Mouse (Mus musculus) intestine, postnatal 0 days (tissue): ENCODE measurements around the gene Xpo4. TPM values are rescaled to one million over a fixed set of nuclear protein-coding genes. Genes with fewer than 3 reads are reported as not detected.
A peak's percentile ranks its signal among the peaks of the same experiment; 100 is the strongest.
"Not testable (repeated sequence)": the region's sequence is repeated elsewhere in the genome, so short reads cannot be mapped to it uniquely, and the experiment has no call there.

Source experiments
- ATAC-seq: fragments of 200-750 bp; cut with Nextera tagmentation; 2 replicates; pipeline ENCODE4 v1.8.0; 2017; ENCODE audit warnings: mild to moderate bottlenecking, moderate TSS enrichment, moderate library complexity
- H3K27ac ChIP-seq: fragments of 300-500 bp; sonication (generic); 2 replicates; pipeline ENCODE4 v1.5.1; 2014; ENCODE audit warnings: mild to moderate bottlenecking, low read depth, low read length, moderate library complexity
- H3K27me3 ChIP-seq: fragments of 300-500 bp; sonication (generic); replicated peaks from 2 replicates; pipeline ENCODE4 v1.6.1; 2014; ENCODE audit warnings: low read length, mixed read lengths; ENCODE audit not compliant: control insufficient read depth, insufficient read depth
- H3K36me3 ChIP-seq: fragments of 300-500 bp; sonication (generic); 2 replicates; pipeline ENCODE4 v1.6.1; 2014; ENCODE audit warnings: mild to moderate bottlenecking, moderate library complexity; ENCODE audit not compliant: control insufficient read depth, insufficient read depth
- H3K4me1 ChIP-seq: fragments of 300-500 bp; sonication (generic); replicated peaks from 2 replicates; pipeline ENCODE4 v1.6.1; 2014; ENCODE audit warnings: antibody characterized with exemption, low read length, mixed read lengths; ENCODE audit not compliant: control insufficient read depth, insufficient read depth
- H3K4me2 ChIP-seq: fragments of 300-500 bp; sonication (generic); replicated peaks from 2 replicates; pipeline ENCODE4 v1.6.1; 2014; ENCODE audit warnings: low read depth, mild to moderate bottlenecking, moderate library complexity
- H3K4me3 ChIP-seq: fragments of 300-500 bp; sonication (generic); 2 replicates; pipeline ENCODE4 v1.5.1; 2014; ENCODE audit warnings: low read depth, low read length
- H3K9ac ChIP-seq: fragments of 300-500 bp; sonication (generic); 2 replicates; pipeline ENCODE4 v1.6.1; 2014; ENCODE audit warnings: mild to moderate bottlenecking, low read depth, low read length
- H3K9me3 ChIP-seq: fragments of 300-500 bp; sonication (generic); 2 replicates; pipeline ENCODE4 v1.6.1; 2016; ENCODE audit warnings: mixed run types; ENCODE audit not compliant: control insufficient read depth
- CTCF ChIP-seq: sonication (generic); IDR thresholded peaks from 2 replicates; pipeline ENCODE4 v1.5.1; 2016; ENCODE audit warnings: low read depth, mild to moderate bottlenecking, control low read depth, antibody characterized with exemption, moderate library complexity
- WGBS: fragments of 180-500 bp; shearing (Covaris S2); extraction: QIAGEN DNeasy Blood & Tissue Kit; methylation state at CpG from one replicate; pipeline ENCODE4 v1.1.7; 2014; 5-methylcytosine and 5-hydroxymethylcytosine counted together
- polyA plus RNA-seq: library from polyadenylated mRNA; unstranded; fragments of >200 nt; fragmentation: Nextera tagmentation; extraction: Ambion mirVana; gene quantifications from 2 replicates; pipeline ENCODE4 v1.2.1, GENCODE M21; 2015

Xpo4 gene
- polyA plus RNA-seq, 1 experiment from 2014 or later = 7.3 TPM

GRCm38 (mm10) chr14:57696066-57696465 is 30.8 kb upstream of the Xpo4 start:
- no peak overlapping the region for H3K9ac ChIP-seq
- H3K4me1 ChIP-seq = no peaks in the 10 kb centered on the region
- 92% methylated on average over 15 of the region's 15 CpGs for WGBS
- H3K36me3 ChIP-seq = peaks cover 59% of the 10 kb centered on the region
- no peaks in the 10 kb centered on the region for H3K27me3 ChIP-seq
- H3K4me2 ChIP-seq = no peak overlapping the region
- H3K27ac ChIP-seq = no peak overlapping the region
- no peaks in the 10 kb centered on the region for H3K9me3 ChIP-seq
- no peak overlapping the region for H3K4me3 ChIP-seq
- TF ChIP-seq CTCF = no peak
- ATAC-seq = no peak

GRCm38 (mm10) chr14:57695550-57695949 is 30.3 kb upstream of the Xpo4 start:
- peaks cover 60% of the 10 kb centered on the region for H3K36me3 ChIP-seq
- no peak overlapping the region for H3K4me2 ChIP-seq
- no peaks in the 10 kb centered on the region for H3K27me3 ChIP-seq
- H3K9ac ChIP-seq = no peak overlapping the region
- no peak for ATAC-seq
- no peaks in the 10 kb centered on the region for H3K4me1 ChIP-seq
- H3K27ac ChIP-seq = no peak overlapping the region
- no peak overlapping the region for H3K4me3 ChIP-seq
- no peaks in the 10 kb centered on the region for H3K9me3 ChIP-seq
- peak; percentile 65 for TF ChIP-seq CTCF
- WGBS = 92% methylated on average over 8 of the region's 8 CpGs

- Histone ChIP-seq H3K27ac (no peak overlapping the region), H3K27me3 (no peaks in the 10 kb centered on the region), H3K4me3 (no peak overlapping the region), H3K9me3 (no peaks in the 10 kb centered on the region), H3K4me1 (no peaks in the 10 kb centered on the region), H3K36me3 (peaks cover 48% of the 10 kb centered on the region), H3K4me2 (no peak overlapping the region), H3K9ac (no peak overlapping the region)
- 88% methylated on average over 16 of the region's 16 CpGs for WGBS
- ATAC-seq = no peak
- no peak for TF ChIP-seq CTCF
These were observed 29.0 kb upstream of the Xpo4 start for GRCm38 (mm10) chr14:57694246-57694645.

- no peaks in the 10 kb centered on the region for H3K4me1 ChIP-seq
- H3K27ac ChIP-seq = no peak overlapping the region
- no peak overlapping the region for H3K4me3 ChIP-seq
- no peaks in the 10 kb centered on the region for H3K9me3 ChIP-seq
- no peak for ATAC-seq
- H3K36me3 ChIP-seq = peaks cover 51% of the 10 kb centered on the region
- H3K4me2 ChIP-seq = no peak overlapping the region
- whole genome bisulfite sequencing = 84% methylated on average over 17 of the region's 17 CpGs
- no peak overlapping the region for H3K9ac ChIP-seq
- H3K27me3 ChIP-seq = no peaks in the 10 kb centered on the region
- no peak for TF ChIP-seq CTCF
These were observed 27.4 kb upstream of the Xpo4 start for GRCm38 (mm10) chr14:57692517-57693130.

GRCm38 (mm10) chr14:57691316-57691715 is 26.1 kb upstream of the Xpo4 start:
- no peak overlapping the region for H3K27ac ChIP-seq
- peaks cover 41% of the 10 kb centered on the region for H3K36me3 ChIP-seq
- no peaks in the 10 kb centered on the region for H3K4me1 ChIP-seq
- H3K9me3 ChIP-seq = no peaks in the 10 kb centered on the region
- no peaks in the 10 kb centered on the region for H3K27me3 ChIP-seq
- H3K9ac ChIP-seq = no peak overlapping the region
- WGBS = 96% methylated on average over 24 of the region's 24 CpGs
- H3K4me2 ChIP-seq = no peak overlapping the region
- no peak for TF ChIP-seq CTCF
- H3K4me3 ChIP-seq = no peak overlapping the region
- no peak for ATAC-seq

GRCm38 (mm10) chr14:57690681-57691080 is 25.5 kb upstream of the Xpo4 start:
- H3K9me3 ChIP-seq = no peaks in the 10 kb centered on the region
- H3K27ac ChIP-seq = no peak overlapping the region
- H3K36me3 ChIP-seq = peaks cover 35% of the 10 kb centered on the region
- TF ChIP-seq CTCF = no peak
- no peak overlapping the region for H3K4me3 ChIP-seq
- no peaks in the 10 kb centered on the region for H3K4me1 ChIP-seq
- 90% methylated on average over 8 of the region's 8 CpGs for WGBS
- ATAC-seq = no peak
- no peaks in the 10 kb centered on the region for H3K27me3 ChIP-seq
- H3K9ac ChIP-seq = no peak overlapping the region
- H3K4me2 ChIP-seq = no peak overlapping the region

- ATAC-seq, H3K9ac ChIP-seq, H3K27ac ChIP-seq, H3K4me3 ChIP-seq, H3K27me3 ChIP-seq, H3K4me2 ChIP-seq, H3K4me1 ChIP-seq, H3K9me3 ChIP-seq: not testable (repeated sequence)
- peaks cover 17% of the 10 kb centered on the region for H3K36me3 ChIP-seq
- 89% methylated on average over 7 of the region's 7 CpGs for WGBS
These were observed 22.8 kb upstream of the Xpo4 start for GRCm38 (mm10) chr14:57688066-57688465.
